Mouse (Mus musculus) large intestine, adult 2 months (tissue): Measurements from ENCODE around the gene Armc8. TPM values are rescaled to one million over a fixed set of nuclear protein-coding genes. Genes with fewer than 3 reads are reported as not detected.
"Not testable (repeated sequence)": the region's sequence is repeated elsewhere in the genome, so short reads cannot be mapped to it uniquely, and the experiment has no call there.

Experiments
- DNase-seq: peaks from one replicate; pipeline ENCODE4 v3.0.0-alpha.2; 2012; ENCODE audit warnings: low read depth, low spot score
- WGBS: fragments of 180-500 bp; shearing (Covaris S2); methylation state at CpG from one replicate; pipeline ENCODE4 v1.1.7; 2018; 5-methylcytosine and 5-hydroxymethylcytosine counted together
- polyA plus RNA-seq: library from polyadenylated mRNA; depleted of rRNA; stranded (reverse); fragments of >200 nt; gene quantifications from 2 replicates; pipeline ENCODE4 v1.2.3, GENCODE M21; 2012; rRNA removed

The Armc8 gene
- 10.6 and 15.4 TPM in 2 replicates for polyA plus RNA-seq

- under 1% methylated on average over 70 of the region's 70 CpGs for WGBS
- DNase-seq: peak; percentile 67
These were observed at the start of gene Armc8 for GRCm38 (mm10) chr9:99568347-99569070. TSS of gene Armc8 (minus strand) at chr9:99568899.

GRCm38 (mm10) chr9:99612202-99612601 lies 43.5 kb upstream of the Armc8 start, which contains the start of gene A4gnt:
TSS of gene A4gnt (plus strand) at chr9:99612502.
- 26% methylated on average over 2 of the region's 2 CpGs for WGBS
- no peak for DNase-seq

GRCm38 (mm10) chr9:99603566-99603965 lies 34.9 kb upstream of the Armc8 start:
- 77% methylated on average over 2 of the region's 2 CpGs for WGBS
- no peak for DNase-seq

- not testable (repeated sequence) for DNase-seq
- WGBS: 91% methylated on average over 6 of the region's 6 CpGs
These were observed 30.4 kb upstream of the Armc8 start for GRCm38 (mm10) chr9:99599127-99599526.

- WGBS: 66% methylated on average over 8 of the region's 8 CpGs
- DNase-seq: no peak
These were observed 22.4 kb upstream of the Armc8 start for GRCm38 (mm10) chr9:99591144-99591543.

GRCm38 (mm10) chr9:99587505-99588202 lies 19.0 kb upstream of the Armc8 start:
- DNase-seq: no peak
- 28% methylated on average over 8 of the region's 8 CpGs for whole genome bisulfite sequencing

- no peak for DNase-seq
- 13% methylated on average over 2 of the region's 2 CpGs for WGBS
These were observed 12.0 kb upstream of the Armc8 start for GRCm38 (mm10) chr9:99580655-99581054.

- DNase-seq: peak; percentile 88
- 1% methylated on average over 57 of the region's 57 CpGs for WGBS
These were observed 7.2 kb upstream of the Armc8 start, which contains the start of gene Dbr1 for GRCm38 (mm10) chr9:99575677-99576480. TSS of gene Dbr1 (plus strand) at chr9:99575799.

- DNase-seq: no peak
- under 1% methylated on average over 9 of the region's 9 CpGs for WGBS
These were observed 335 bp upstream of the Armc8 start for GRCm38 (mm10) chr9:99569071-99569397.

GRCm38 (mm10) chr9:99568023-99568346 lies 714 bp downstream of the Armc8 start:
- WGBS: 0% methylated on average over 15 of the region's 15 CpGs
- DNase-seq: no peak

- 12% methylated on average over 11 of the region's 11 CpGs for WGBS
- no peak for DNase-seq
These were observed 5.0 kb downstream of the Armc8 start for GRCm38 (mm10) chr9:99563714-99564113.

GRCm38 (mm10) chr9:99560389-99560788 lies 8.3 kb downstream of the Armc8 start:
- WGBS: 74% methylated on average over 3 of the region's 3 CpGs
- no peak for DNase-seq

GRCm38 (mm10) chr9:99559557-99559904 lies 9.2 kb downstream of the Armc8 start:
- no peak for DNase-seq

GRCm38 (mm10) chr9:99558824-99559556 lies 9.7 kb downstream of the Armc8 start:
- DNase-seq: no peak
- WGBS: 84% methylated on average over 7 of the region's 7 CpGs

- no peak for DNase-seq
- whole genome bisulfite sequencing: 71% methylated on average over 8 of the region's 8 CpGs
These were observed 11.0 kb downstream of the Armc8 start for GRCm38 (mm10) chr9:99557580-99558300.

GRCm38 (mm10) chr9:99555253-99555652 lies 13.4 kb downstream of the Armc8 start:
- WGBS: 60% methylated on average over 3 of the region's 3 CpGs
- no peak for DNase-seq

GRCm38 (mm10) chr9:99554052-99554451 lies 14.6 kb downstream of the Armc8 start:
- DNase-seq: no peak

- no peak for DNase-seq
- 75% methylated on average over 2 of the region's 2 CpGs for WGBS
These were observed 15.7 kb downstream of the Armc8 start for GRCm38 (mm10) chr9:99553049-99553448.

GRCm38 (mm10) chr9:99552068-99552467 lies 16.6 kb downstream of the Armc8 start:
- peak; percentile 53 for DNase-seq
- 33% methylated on average over 2 of the region's 2 CpGs for WGBS
